In genomic region chr4:150476258-150476657, GRCm38 (mm10) we compare ENCODE assay signal across 18 mouse cellular contexts.
A peak's percentile ranks its signal among the peaks of the same experiment; 100 is the strongest.
DNase-seq lines count a peak whose midpoint lies in the region; ATAC-seq and TF ChIP-seq lines count a peak whose summit lies in the region.
"Had no signal": no experiment of that assay in that cellular context is flagged by ENCODE, and none has a peak within 500 bp of the region (broad histone marks: within the 10 kb centered on the region; RNA-seq: fewer than 3 reads in every experiment).

No protein-coding gene starts in this region.

- peak; percentile 60 for TF ChIP-seq CTCF in layer of hippocampus, adult 2 months (conservative IDR thresholded peaks at IDR 0.05)
- TF ChIP-seq CTCF in MEL (IDR thresholded peaks at IDR 0.05 in 2 of 3, conservative IDR thresholded peaks at IDR 0.05 in 1 of 3; ENCODE audit: control insufficient read depth in 1 of 3, insufficient read depth in 1 of 3, low read depth in 2 of 3, low read length in 3 of 3, poor library complexity in 1 of 3, severe bottlenecking in 1 of 3) = peak in 1 of 3 experiments; percentile 16; a peak in 1 of 6 replicates

- H3K9ac ChIP-seq in heart, embryonic 15.5 days = no peak overlapping the region
- no peak overlapping the region for H3K9ac ChIP-seq in MEL (ENCODE audit: control insufficient read depth, low read depth, low read length, poor library complexity, severe bottlenecking)
- H3K9ac ChIP-seq: limb, embryonic 15.5 days had no signal

- H3K4me1 ChIP-seq in heart, embryonic 15.5 days (replicated peaks) = peaks cover 34% of the 10 kb centered on the region
- peaks cover 16 to 34% of the 10 kb centered on the region in 2 experiments for H3K4me1 ChIP-seq in MEL (ENCODE audit: control insufficient read depth in 1 of 2, insufficient read depth in 2 of 2, low read length in 2 of 2)
- H3K4me1 ChIP-seq: limb, embryonic 15.5 days had no signal

- H3K4me3 ChIP-seq in heart, embryonic 15.5 days = no peak overlapping the region
- no peak overlapping the region for H3K4me3 ChIP-seq in layer of hippocampus, adult 2 months
- no peak overlapping the region for H3K4me3 ChIP-seq in MEL (ENCODE audit: control insufficient read depth in 1 of 2, insufficient read depth in 1 of 2, low read depth in 2 of 2, low read length in 2 of 2)
- H3K4me3 ChIP-seq: embryonic facial prominence, embryonic 10.5 days; limb, embryonic 15.5 days had no signal

- 0 out of 2 replicates have a peak, but pooled peaks cover 1% of the 10 kb centered on the region for H3K79me2 ChIP-seq in MEL (ENCODE audit: control insufficient read depth, insufficient read depth, low read length, poor library complexity)

- no peaks in the 10 kb centered on the region for H3K9me3 ChIP-seq in heart, embryonic 15.5 days (replicated peaks)
- no peaks in the 10 kb centered on the region for H3K9me3 ChIP-seq in MEL (replicated peaks; ENCODE audit: insufficient read depth, low read length)
- H3K9me3 ChIP-seq: embryonic facial prominence, embryonic 10.5 days; limb, embryonic 15.5 days had no signal

- H3K27ac ChIP-seq in heart, embryonic 15.5 days = peak overlapping the region; percentile 66
- H3K27ac ChIP-seq in layer of hippocampus, adult 2 months = no peak overlapping the region
- H3K27ac ChIP-seq in MEL (ENCODE audit: control insufficient read depth, low read depth, low read length) = no peak overlapping the region
- H3K27ac ChIP-seq: embryonic facial prominence, embryonic 10.5 days; limb, embryonic 15.5 days had no signal

- no peak for TF ChIP-seq EP300 in MEL (IDR thresholded peaks at IDR 0.05; ENCODE audit: low read depth in 1 of 2, low read length in 2 of 2)

- no peak for ATAC-seq in heart, embryonic 15.5 days (replicated peaks; ENCODE audit: insufficient number of reproducible peaks, insufficient read depth, low FRiP score, low read depth)
- ATAC-seq: Patski had no signal

- no peak for DNase-seq in heart, adult 18-20 months
- DNase-seq in layer of hippocampus, adult 2 months (ENCODE audit: low spot score in 2 of 2) = no peak
- DNase-seq in layer of hippocampus, adult 9-11 months = no peak
- DNase-seq in A20 (ENCODE audit: low read depth, low spot score) (peak; percentile 44), MEL (ENCODE audit: low read depth, low spot score) (no peak)
- DNase-seq in adrenal gland, postnatal 4 days (ENCODE audit: low spot score in 2 of 2) = no peak
- DNase-seq: adrenal gland, postnatal 36 days; cerebellum, postnatal 14 days; gastrocnemius, postnatal 25 days; kidney, postnatal 10 days; lung, postnatal 14 days; midbrain, embryonic 14.5 days; right cerebral cortex, adult 18-20 months; thymus, postnatal 14 days had no signal

- H3K27me3 ChIP-seq in heart, embryonic 15.5 days = no peaks in the 10 kb centered on the region
- H3K27me3 ChIP-seq in MEL (ENCODE audit: control insufficient read depth in 1 of 2, insufficient read depth in 2 of 2, low read length in 2 of 2) = no peaks in the 10 kb centered on the region
- H3K27me3 ChIP-seq: limb, embryonic 15.5 days; Patski had no signal

- H3K36me3 ChIP-seq in heart, embryonic 15.5 days = peaks cover 13% of the 10 kb centered on the region
- H3K36me3 ChIP-seq in MEL (ENCODE audit: control insufficient read depth in 1 of 2, insufficient read depth in 2 of 2, low read length in 2 of 2) = peaks cover 0 to 35% of the 10 kb centered on the region in 2 experiments; a peak in 3 of 4 replicates

- no peak for TF ChIP-seq POLR2A in MEL (IDR thresholded peaks at IDR 0.05; ENCODE audit: control insufficient read depth in 1 of 2, insufficient read depth in 1 of 2, low read depth in 1 of 2, low read length in 2 of 2, poor library complexity in 1 of 2)

- H3K4me2 ChIP-seq in heart, embryonic 15.5 days = no peak overlapping the region
- H3K4me2 ChIP-seq: limb, embryonic 15.5 days had no signal

- TF ChIP-seq RAD21 in MEL (IDR thresholded peaks at IDR 0.05; ENCODE audit: low read depth, low read length) = peak; percentile 14

- WGBS in heart, embryonic 15.5 days = 29% methylated on average over 5 of the region's 5 CpGs

TF ChIP-seq in MEL, 35 proteins besides CTCF, POLR2A, EP300 and RAD21:
- TF ChIP-seq MYB (IDR thresholded peaks at IDR 0.05; ENCODE audit: low read depth, low read length) (no peak), RCOR1 (IDR thresholded peaks at IDR 0.05; ENCODE audit: low read depth, low read length) (no peak), SMC3 (IDR thresholded peaks at IDR 0.05; ENCODE audit: low read depth, low read length) (no peak), E2F4 (IDR thresholded peaks at IDR 0.05; ENCODE audit: borderline replicate concordance, low read depth, low read length) (no peak), ZMIZ1 (IDR thresholded peaks at IDR 0.05; ENCODE audit: low read depth, low read length) (no peak), USF1 (IDR thresholded peaks at IDR 0.05; ENCODE audit: low read depth, low read length) (no peak), ZNF384 (IDR thresholded peaks at IDR 0.05; ENCODE audit: low read depth, low read length) (no peak), GABPA (IDR thresholded peaks at IDR 0.05; ENCODE audit: low read depth, low read length) (no peak), NELFE (IDR thresholded peaks at IDR 0.05; ENCODE audit: low read depth, low read length) (no peak), MAX (IDR thresholded peaks at IDR 0.05; ENCODE audit: low read length) (no peak), JUND (IDR thresholded peaks at IDR 0.05; ENCODE audit: low read depth, low read length) (no peak), TAL1 (IDR thresholded peaks at IDR 0.05; ENCODE audit: low read length) (no peak), POLR2AphosphoS5 (IDR thresholded peaks at IDR 0.05; ENCODE audit: borderline replicate concordance, low read depth, low read length) (no peak), USF2 (IDR thresholded peaks at IDR 0.05; ENCODE audit: borderline replicate concordance in 1 of 2, insufficient read depth in 1 of 2, low read depth in 1 of 2, low read length in 2 of 2) (no peak), MYC (IDR thresholded peaks at IDR 0.05; ENCODE audit: low read depth, low read length) (no peak), SIN3A (IDR thresholded peaks at IDR 0.05; ENCODE audit: low read length) (no peak), BHLHE40 (IDR thresholded peaks at IDR 0.05; ENCODE audit: borderline replicate concordance, low read depth, low read length) (no peak)
